Mouse (Mus musculus): ENCODE results near the gene Rab5c. TPM values are rescaled to one million over a fixed set of nuclear protein-coding genes. Genes with fewer than 3 reads are reported as not detected.
A peak's percentile ranks its signal among the peaks of the same experiment; 100 is the strongest.

Rab5c gene
- polyA plus RNA-seq, 1 experiment from 2014 or later, result 18.4 TPM

GRCm38 (mm10) chr11:100718462-100718861 lies 19.6 kb downstream of the Rab5c start:
- 0 out of 2 replicates have a peak, but pooled peaks cover 3% of the 10 kb centered on the region for H3K36me3 ChIP-seq (ENCODE audit: control insufficient read depth, insufficient read depth, low read length)
- WGBS, result 85% methylated on average over 6 of the region's 7 CpGs
- no peak overlapping the region for H3K9ac ChIP-seq (ENCODE audit: low read length)
- peaks cover 23% of the 10 kb centered on the region for H3K4me1 ChIP-seq (replicated peaks; ENCODE audit: control insufficient read depth, insufficient read depth)
- DNase-seq (ENCODE audit: low spot score) (no peak), ATAC-seq (ENCODE audit: low FRiP score, low TSS enrichment) (no peak)
- no peaks in the 10 kb centered on the region for H3K27me3 ChIP-seq (ENCODE audit: control insufficient read depth, insufficient read depth, low read length)
- no peak overlapping the region for H3K27ac ChIP-seq (replicated peaks)
- TF ChIP-seq CTCF (IDR thresholded peaks at IDR 0.05; ENCODE audit: low read depth) (no peak), EP300 (optimal IDR thresholded peaks at IDR 0.05) (no peak)
- no peak overlapping the region for H3K4me3 ChIP-seq (ENCODE audit: low read depth, low read length)
- no peak overlapping the region for H3K4me2 ChIP-seq (replicated peaks; ENCODE audit: low read depth)
- H3K9me3 ChIP-seq (ENCODE audit: control insufficient read depth, low read length), result no peaks in the 10 kb centered on the region

GRCm38 (mm10) chr11:100716649-100717048 lies 21.4 kb downstream of the Rab5c start:
- no peak overlapping the region for H3K4me3 ChIP-seq (ENCODE audit: low read depth, low read length)
- 0 out of 2 replicates have a peak, but pooled peaks cover 3% of the 10 kb centered on the region for H3K36me3 ChIP-seq (ENCODE audit: control insufficient read depth, insufficient read depth, low read length)
- no peaks in the 10 kb centered on the region for H3K27me3 ChIP-seq (ENCODE audit: control insufficient read depth, insufficient read depth, low read length)
- no peak for DNase-seq (ENCODE audit: low spot score)
- H3K9ac ChIP-seq (ENCODE audit: low read length), result no peak overlapping the region
- H3K27ac ChIP-seq (replicated peaks), result no peak overlapping the region
- H3K4me1 ChIP-seq (replicated peaks; ENCODE audit: control insufficient read depth, insufficient read depth), result peaks cover 15% of the 10 kb centered on the region
- WGBS, result 84% methylated on average over 3 of the region's 3 CpGs
- ATAC-seq (ENCODE audit: low FRiP score, low TSS enrichment), result no peak
- no peak overlapping the region for H3K4me2 ChIP-seq (replicated peaks; ENCODE audit: low read depth)
- no peaks in the 10 kb centered on the region for H3K9me3 ChIP-seq (ENCODE audit: control insufficient read depth, low read length)
- TF ChIP-seq EP300 (optimal IDR thresholded peaks at IDR 0.05) (no peak), CTCF (IDR thresholded peaks at IDR 0.05; ENCODE audit: low read depth) (no peak)

GRCm38 (mm10) chr11:100714948-100715347 lies 23.1 kb downstream of the Rab5c start:
- H3K36me3 ChIP-seq (ENCODE audit: control insufficient read depth, insufficient read depth, low read length), result 0 out of 2 replicates have a peak, but pooled peaks cover 3% of the 10 kb centered on the region
- no peaks in the 10 kb centered on the region for H3K9me3 ChIP-seq (ENCODE audit: control insufficient read depth, low read length)
- ATAC-seq (ENCODE audit: low FRiP score, low TSS enrichment) (no peak), DNase-seq (ENCODE audit: low spot score) (no peak)
- peaks cover 11% of the 10 kb centered on the region for H3K4me1 ChIP-seq (replicated peaks; ENCODE audit: control insufficient read depth, insufficient read depth)
- H3K27ac ChIP-seq (replicated peaks), result no peak overlapping the region
- no peak overlapping the region for H3K4me2 ChIP-seq (replicated peaks; ENCODE audit: low read depth)
- 91% methylated on average over 6 of the region's 6 CpGs for WGBS
- TF ChIP-seq EP300 (optimal IDR thresholded peaks at IDR 0.05) (no peak), CTCF (IDR thresholded peaks at IDR 0.05; ENCODE audit: low read depth) (no peak)
- H3K27me3 ChIP-seq (ENCODE audit: control insufficient read depth, insufficient read depth, low read length), result no peaks in the 10 kb centered on the region
- H3K9ac ChIP-seq (ENCODE audit: low read length), result no peak overlapping the region
- no peak overlapping the region for H3K4me3 ChIP-seq (ENCODE audit: low read depth, low read length)

GRCm38 (mm10) chr11:100714534-100714915 lies 23.5 kb downstream of the Rab5c start:
- peaks cover 8% of the 10 kb centered on the region for H3K4me1 ChIP-seq (replicated peaks; ENCODE audit: control insufficient read depth, insufficient read depth)
- peak; percentile 83 for DNase-seq (ENCODE audit: low spot score)
- H3K9ac ChIP-seq (ENCODE audit: low read length), result peak overlapping the region; percentile 47; the same call in 1 of the 2 replicates
- H3K27ac ChIP-seq (replicated peaks), result peak overlapping the region; percentile 78
- H3K4me3 ChIP-seq (ENCODE audit: low read depth, low read length), result peak overlapping the region; percentile 27; the same call in 1 of the 2 replicates
- H3K27me3 ChIP-seq (ENCODE audit: control insufficient read depth, insufficient read depth, low read length), result no peaks in the 10 kb centered on the region
- H3K36me3 ChIP-seq (ENCODE audit: control insufficient read depth, insufficient read depth, low read length), result 0 out of 2 replicates have a peak, but pooled peaks cover 3% of the 10 kb centered on the region
- H3K9me3 ChIP-seq (ENCODE audit: control insufficient read depth, low read length), result no peaks in the 10 kb centered on the region
- peak overlapping the region; percentile 58 for H3K4me2 ChIP-seq (replicated peaks; ENCODE audit: low read depth)
- ATAC-seq (ENCODE audit: low FRiP score, low TSS enrichment), result peak; percentile 21; the same call in 1 of the 2 replicates
- peak; percentile 92 for TF ChIP-seq CTCF (IDR thresholded peaks at IDR 0.05; ENCODE audit: low read depth)
- TF ChIP-seq EP300 (optimal IDR thresholded peaks at IDR 0.05), result no peak
- 54% methylated on average over 6 of the region's 6 CpGs for WGBS

- peak; percentile 51 for DNase-seq (ENCODE audit: low spot score)
- peak within 1 kb of the TSS; percentile 58 for H3K4me2 ChIP-seq (replicated peaks; ENCODE audit: low read depth)
- H3K9me3 ChIP-seq (ENCODE audit: control insufficient read depth, low read length), result no peaks in the 10 kb centered on the region
- peaks cover 8% of the 10 kb centered on the region; the same call in 1 of the 2 replicates for H3K36me3 ChIP-seq (ENCODE audit: control insufficient read depth, insufficient read depth, low read length)
- peak within 1 kb of the TSS; percentile 78 for H3K27ac ChIP-seq (replicated peaks)
- no peak for ATAC-seq (ENCODE audit: low FRiP score, low TSS enrichment)
- peak within 1 kb of the TSS; percentile 47 for H3K9ac ChIP-seq (ENCODE audit: low read length)
- TF ChIP-seq EP300 (optimal IDR thresholded peaks at IDR 0.05), result no peak
- TF ChIP-seq CTCF (IDR thresholded peaks at IDR 0.05; ENCODE audit: low read depth), result no peak
- H3K4me1 ChIP-seq (replicated peaks; ENCODE audit: control insufficient read depth, insufficient read depth), result peaks cover 8% of the 10 kb centered on the region
- WGBS, result 16% methylated on average over 37 of the region's 38 CpGs
- H3K27me3 ChIP-seq (ENCODE audit: control insufficient read depth, insufficient read depth, low read length), result no peaks in the 10 kb centered on the region
- H3K4me3 ChIP-seq (ENCODE audit: low read depth, low read length), result peak within 1 kb of the TSS; percentile 27
Observed at GRCm38 (mm10) chr11:100713735-100714533, 24.1 kb downstream of the Rab5c start, which contains the start of gene Hspb9. Gene Hspb9, plus strand, starts transcription at chr11:100713850.

GRCm38 (mm10) chr11:100713174-100713573 lies 24.8 kb downstream of the Rab5c start:
- TF ChIP-seq EP300 (optimal IDR thresholded peaks at IDR 0.05), result no peak
- TF ChIP-seq CTCF (IDR thresholded peaks at IDR 0.05; ENCODE audit: low read depth), result no peak
- Histone ChIP-seq H3K4me1 (replicated peaks; ENCODE audit: control insufficient read depth, insufficient read depth) (peaks cover 8% of the 10 kb centered on the region), H3K4me3 (ENCODE audit: low read depth, low read length) (no peak overlapping the region; the same call in 1 of the 2 replicates), H3K36me3 (ENCODE audit: control insufficient read depth, insufficient read depth, low read length) (peaks cover 12% of the 10 kb centered on the region), H3K9ac (ENCODE audit: low read length) (0 out of 2 replicates have a peak overlapping the region, but pooled peaks have one; percentile 47), H3K27ac (replicated peaks) (peak overlapping the region; percentile 78; the same call in 1 of the 2 replicates), H3K27me3 (ENCODE audit: control insufficient read depth, insufficient read depth, low read length) (no peaks in the 10 kb centered on the region), H3K4me2 (replicated peaks; ENCODE audit: low read depth) (peak overlapping the region; percentile 58), H3K9me3 (ENCODE audit: control insufficient read depth, low read length) (no peaks in the 10 kb centered on the region)
- no peak for DNase-seq (ENCODE audit: low spot score)
- 68% methylated on average over 4 of the region's 4 CpGs for WGBS
- ATAC-seq (ENCODE audit: low FRiP score, low TSS enrichment), result no peak
